Mouse (Mus musculus): ENCODE data around the gene Rtl5.
A peak's percentile ranks its signal among the peaks of the same experiment; 100 is the strongest.

Rtl5 gene

GRCm38 (mm10) chrX:102067118-102067517 is 4.0 kb downstream of the Rtl5 start:
- DNase-seq (ENCODE audit: low read depth in 1 of 2, low spot score in 2 of 2) = no peak

GRCm38 (mm10) chrX:102066134-102066533 is 5.0 kb downstream of the Rtl5 start:
- peak in 1 of 2 experiments; percentile 35 for DNase-seq (ENCODE audit: low read depth in 1 of 2, low spot score in 2 of 2)

GRCm38 (mm10) chrX:102065213-102065775 is 5.8 kb downstream of the Rtl5 start:
- no peak for DNase-seq (ENCODE audit: low read depth in 1 of 2, low spot score in 2 of 2)

GRCm38 (mm10) chrX:102064062-102064461 is 7.0 kb downstream of the Rtl5 start:
- DNase-seq (ENCODE audit: low read depth in 1 of 2, low spot score in 2 of 2) = no peak

GRCm38 (mm10) chrX:102060891-102061290 is 10.2 kb downstream of the Rtl5 start:
- no peak for DNase-seq (ENCODE audit: low read depth in 1 of 2, low spot score in 2 of 2)

GRCm38 (mm10) chrX:102060243-102060642 is 10.9 kb downstream of the Rtl5 start:
- no peak for DNase-seq (ENCODE audit: low read depth in 1 of 2, low spot score in 2 of 2)

GRCm38 (mm10) chrX:102059437-102059836 is 11.7 kb downstream of the Rtl5 start:
- no peak for DNase-seq (ENCODE audit: low read depth in 1 of 2, low spot score in 2 of 2)

- DNase-seq (ENCODE audit: low read depth in 1 of 2, low spot score in 2 of 2) = no peak
Observed at GRCm38 (mm10) chrX:102054009-102054408, 17.1 kb downstream of the Rtl5 start.

GRCm38 (mm10) chrX:102053371-102053770 is 17.7 kb downstream of the Rtl5 start:
- DNase-seq (ENCODE audit: low read depth in 1 of 2, low spot score in 2 of 2) = no peak

GRCm38 (mm10) chrX:102051225-102051624 is 19.9 kb downstream of the Rtl5 start:
- DNase-seq (ENCODE audit: low read depth in 1 of 2, low spot score in 2 of 2) = no peak

- DNase-seq (ENCODE audit: low read depth in 1 of 2, low spot score in 2 of 2) = no peak
Observed at GRCm38 (mm10) chrX:102050552-102050951, 20.6 kb downstream of the Rtl5 start.

GRCm38 (mm10) chrX:102042386-102042785 is 28.7 kb downstream of the Rtl5 start:
- no peak for DNase-seq (ENCODE audit: low read depth in 1 of 2, low spot score in 2 of 2)

GRCm38 (mm10) chrX:102041562-102041961 is 29.5 kb downstream of the Rtl5 start:
- no peak for DNase-seq (ENCODE audit: low read depth in 1 of 2, low spot score in 2 of 2)

GRCm38 (mm10) chrX:102037506-102037905 is 33.6 kb downstream of the Rtl5 start:
- DNase-seq (ENCODE audit: low read depth in 1 of 2, low spot score in 2 of 2) = peak in 1 of 2 experiments; percentile 34

GRCm38 (mm10) chrX:102036866-102037361 is 34.2 kb downstream of the Rtl5 start:
- peak; percentile 52 to 56 for DNase-seq (ENCODE audit: low read depth in 1 of 2, low spot score in 2 of 2)

- no peak for DNase-seq (ENCODE audit: low read depth in 1 of 2, low spot score in 2 of 2)
Observed at GRCm38 (mm10) chrX:102035671-102036070, 35.4 kb downstream of the Rtl5 start.

GRCm38 (mm10) chrX:102033566-102033965 is 37.5 kb downstream of the Rtl5 start:
- no peak for DNase-seq (ENCODE audit: low read depth in 1 of 2, low spot score in 2 of 2)

GRCm38 (mm10) chrX:102032431-102032830 is 38.7 kb downstream of the Rtl5 start:
- no peak for DNase-seq (ENCODE audit: low read depth in 1 of 2, low spot score in 2 of 2)

GRCm38 (mm10) chrX:102031851-102032250 is 39.3 kb downstream of the Rtl5 start:
- DNase-seq (ENCODE audit: low read depth in 1 of 2, low spot score in 2 of 2) = peak in 1 of 2 experiments; percentile 41

- no peak for DNase-seq (ENCODE audit: low read depth in 1 of 2, low spot score in 2 of 2)
Observed at GRCm38 (mm10) chrX:102024976-102025375, 46.1 kb downstream of the Rtl5 start.

- no peak for DNase-seq (ENCODE audit: low read depth in 1 of 2, low spot score in 2 of 2)
Observed at GRCm38 (mm10) chrX:102019471-102020240, 51.4 kb downstream of the Rtl5 start.

- no peak for DNase-seq (ENCODE audit: low read depth in 1 of 2, low spot score in 2 of 2)
Observed at GRCm38 (mm10) chrX:102018890-102019289, 52.2 kb downstream of the Rtl5 start.

All from monocyte, adult 2 months (primary cell).